Mouse (Mus musculus) mesoderm, embryonic 11.5 days (tissue): Measurements from ENCODE around the gene Gm11562.
"Not testable (repeated sequence)": the region's sequence is repeated elsewhere in the genome, so short reads cannot be mapped to it uniquely, and the experiment has no call there.

ENCODE experiments used
- DNase-seq: peaks from one replicate; pipeline ENCODE4 v3.0.0-alpha.2; 2012; ENCODE audit warnings: low read depth, low spot score

Gm11562 gene

DNA sequence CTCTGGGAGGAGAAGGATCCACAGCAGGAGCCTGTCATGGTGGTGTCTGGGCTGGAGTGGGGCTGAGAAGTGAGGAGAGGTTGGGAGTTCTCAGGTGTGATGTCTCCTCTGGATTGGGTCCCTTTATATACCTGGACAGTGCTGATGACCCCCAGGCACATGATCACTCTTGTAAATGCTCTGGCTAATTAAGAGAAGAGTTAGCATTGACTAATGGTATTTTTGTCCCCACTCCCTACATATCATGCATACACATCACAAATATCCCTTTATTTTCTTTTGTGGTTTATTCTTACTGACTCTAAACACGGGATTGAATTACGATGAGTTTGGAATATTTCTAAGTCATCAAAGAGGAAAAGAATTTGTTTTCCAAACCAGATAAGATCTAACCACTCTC is at the start of gene Gm11562:
Gene Gm11562, minus strand, starts transcription at position 101 of the 400 bp plus-strand sequence.
- no peak for DNase-seq

GRCm38 (mm10) chr11:99665860-99666259 is 45.6 kb upstream of the Gm11562 start, which contains the start of gene Krtap4-6:
Krtap4-6 (minus strand) TSS chr11:99665960.
- no peak for DNase-seq

- no peak for DNase-seq
Measured at GRCm38 (mm10) chr11:99662802-99663201, 42.6 kb upstream of the Gm11562 start.

DNA sequence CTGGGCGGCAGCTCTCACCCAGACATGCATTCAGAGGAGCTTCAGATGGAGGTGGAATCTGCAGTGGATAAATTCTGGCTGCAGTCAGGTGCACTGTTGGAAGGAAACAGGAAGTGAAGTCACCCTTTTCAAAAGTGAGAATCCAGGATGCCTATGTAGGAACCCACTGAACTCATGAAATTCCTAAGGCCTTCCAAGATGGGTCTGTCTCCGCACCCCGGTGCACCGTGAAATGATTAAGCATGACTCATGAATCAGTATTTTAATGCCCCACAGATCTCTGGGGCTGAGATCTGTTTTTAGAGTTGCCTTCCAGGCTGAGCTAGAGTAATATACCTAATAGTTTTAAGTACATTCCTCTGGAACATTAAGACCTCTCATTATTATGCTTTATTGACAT is 39.0 kb upstream of the Gm11562 start:
- DNase-seq, result no peak

DNA sequence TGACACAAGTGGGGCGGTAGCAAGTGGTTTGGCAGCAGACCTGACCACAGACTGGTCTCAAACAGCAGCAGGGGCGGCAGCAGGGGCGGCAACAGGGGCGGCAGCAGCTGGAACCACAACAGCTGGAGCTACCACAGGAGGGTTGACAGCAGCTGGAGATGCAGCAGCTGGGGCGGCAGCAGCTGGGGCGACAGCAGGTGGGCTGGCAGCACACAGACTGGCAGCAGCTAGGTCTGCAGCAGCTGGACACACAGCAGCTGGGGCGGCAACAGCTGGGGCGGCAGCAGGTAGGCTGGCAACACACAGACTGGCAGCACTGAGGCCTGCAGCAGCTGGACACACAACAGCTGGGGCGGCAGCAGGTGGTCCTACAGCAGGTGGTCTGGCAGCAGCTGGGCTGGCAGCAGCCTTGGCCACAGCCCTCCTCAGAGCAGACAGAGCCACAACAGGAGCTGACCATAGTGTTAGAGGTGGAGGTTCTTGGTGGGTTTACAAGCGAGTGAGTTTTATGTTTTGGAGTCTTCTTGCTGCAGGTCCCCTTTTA is 38.3 kb upstream of the Gm11562 start, which contains the start of gene Gm11563:
Gene Gm11563, minus strand, starts transcription at position 494 of the 544 bp plus-strand sequence.
- DNase-seq, result not testable (repeated sequence)

DNA sequence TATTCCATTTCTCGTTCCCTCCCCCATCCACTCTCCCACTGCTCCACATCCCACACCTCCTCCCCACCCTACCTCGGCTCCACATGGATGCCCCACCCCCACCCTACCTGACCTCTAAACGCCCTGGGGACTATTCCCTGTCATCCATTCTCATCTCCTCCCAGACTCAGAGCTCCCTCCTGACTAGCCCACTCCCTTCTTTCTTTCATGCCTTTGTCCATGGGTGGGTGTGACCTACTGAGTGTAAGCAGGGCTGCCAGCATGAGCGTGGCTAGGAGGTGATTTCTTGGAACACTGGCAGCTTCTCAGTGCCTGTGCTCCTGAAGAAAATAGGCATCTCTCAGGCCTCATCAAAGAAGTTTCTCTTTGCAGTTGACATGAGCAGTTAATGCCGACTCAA is 36.8 kb upstream of the Gm11562 start:
- DNase-seq, result no peak

DNA sequence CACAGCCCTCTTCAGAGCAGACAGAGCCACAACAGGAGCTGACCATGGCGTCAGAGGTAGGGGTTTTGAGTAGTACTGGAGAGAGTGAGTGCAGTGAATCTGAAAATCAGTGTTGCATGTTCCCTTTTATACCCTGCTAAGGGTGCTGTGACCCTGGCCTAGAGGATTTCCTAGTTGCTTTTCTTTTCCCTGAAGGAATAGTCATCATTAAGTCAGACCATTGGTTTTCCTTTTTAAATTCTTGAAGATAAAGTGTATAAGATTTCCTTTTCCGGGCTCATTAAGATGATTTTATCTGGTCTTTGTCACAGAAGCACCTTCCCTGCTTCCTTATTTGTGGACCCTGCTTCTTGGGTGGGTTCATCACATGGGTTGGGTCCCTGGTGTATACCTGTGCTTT is 29.9 kb upstream of the Gm11562 start, which contains the start of gene Gm11555:
Gene Gm11555, minus strand, starts transcription at position 101 of the 400 bp plus-strand sequence.
- DNase-seq, result no peak

- DNase-seq, result no peak
Measured at GRCm38 (mm10) chr11:99646444-99646843, 26.2 kb upstream of the Gm11562 start.

DNA sequence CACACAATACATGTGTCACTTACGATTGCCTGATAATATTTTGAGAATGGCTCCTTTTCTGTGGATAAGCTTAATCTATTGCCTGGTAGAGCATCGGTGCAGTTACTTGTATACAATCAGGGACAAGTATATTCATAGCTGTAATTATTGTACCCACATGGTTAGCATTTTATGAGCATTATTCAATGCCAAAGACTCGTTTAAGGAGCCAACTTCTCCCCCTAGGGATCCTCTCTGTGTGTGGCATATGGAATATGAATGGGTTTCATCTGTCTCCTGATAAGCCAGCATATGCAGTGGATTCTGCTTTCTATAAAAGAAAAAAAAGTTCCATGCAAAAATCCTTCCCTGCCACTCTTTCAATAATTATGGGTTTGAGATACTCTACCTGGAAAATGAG is 24.1 kb upstream of the Gm11562 start:
- no peak for DNase-seq

DNA sequence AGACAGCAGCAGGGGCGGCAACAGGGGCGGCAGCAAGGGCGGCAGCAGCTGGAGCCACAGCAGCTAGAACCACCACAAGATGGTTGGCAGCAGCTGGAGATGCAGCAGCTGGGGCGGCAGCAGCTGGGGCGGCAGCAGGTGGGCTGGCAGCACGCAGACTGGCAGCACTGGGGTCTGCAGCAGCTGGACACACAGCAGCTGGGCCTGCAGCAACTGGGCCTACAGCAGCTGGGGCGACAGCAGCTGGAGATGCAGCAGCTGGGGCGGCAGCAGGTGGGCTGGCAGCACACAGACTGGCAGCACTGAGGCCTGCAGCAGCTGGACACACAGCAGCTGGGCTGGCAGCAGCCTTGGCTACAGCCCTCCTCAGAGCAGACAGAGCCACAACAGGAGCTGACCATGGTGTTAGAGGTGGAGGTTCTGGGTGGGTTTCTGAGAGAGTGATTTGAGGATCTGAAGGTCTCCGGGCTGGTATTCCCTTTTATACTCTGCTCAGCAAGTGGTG is 23.5 kb upstream of the Gm11562 start, which contains the start of gene Krtap4-7:
Gene Krtap4-7, minus strand, starts transcription at position 455 of the 505 bp plus-strand sequence.
- not testable (repeated sequence) for DNase-seq

GRCm38 (mm10) chr11:99640926-99641325 is 20.7 kb upstream of the Gm11562 start:
- DNase-seq, result no peak

- no peak for DNase-seq
Measured at GRCm38 (mm10) chr11:99637086-99637485, 16.9 kb upstream of the Gm11562 start.

- no peak for DNase-seq
Measured at GRCm38 (mm10) chr11:99634653-99635134, 14.5 kb upstream of the Gm11562 start, which contains the start of gene Krtap4-2. Krtap4-2 (minus strand) TSS chr11:99635084.

GRCm38 (mm10) chr11:99633293-99633692 is 13.1 kb upstream of the Gm11562 start:
- DNase-seq, result no peak

GRCm38 (mm10) chr11:99630890-99631289 is 10.7 kb upstream of the Gm11562 start:
- no peak for DNase-seq

- DNase-seq, result no peak
Measured at GRCm38 (mm10) chr11:99628138-99628537, 7.9 kb upstream of the Gm11562 start, which contains the start of gene Krtap4-1. Krtap4-1 (minus strand) TSS chr11:99628238.

DNA sequence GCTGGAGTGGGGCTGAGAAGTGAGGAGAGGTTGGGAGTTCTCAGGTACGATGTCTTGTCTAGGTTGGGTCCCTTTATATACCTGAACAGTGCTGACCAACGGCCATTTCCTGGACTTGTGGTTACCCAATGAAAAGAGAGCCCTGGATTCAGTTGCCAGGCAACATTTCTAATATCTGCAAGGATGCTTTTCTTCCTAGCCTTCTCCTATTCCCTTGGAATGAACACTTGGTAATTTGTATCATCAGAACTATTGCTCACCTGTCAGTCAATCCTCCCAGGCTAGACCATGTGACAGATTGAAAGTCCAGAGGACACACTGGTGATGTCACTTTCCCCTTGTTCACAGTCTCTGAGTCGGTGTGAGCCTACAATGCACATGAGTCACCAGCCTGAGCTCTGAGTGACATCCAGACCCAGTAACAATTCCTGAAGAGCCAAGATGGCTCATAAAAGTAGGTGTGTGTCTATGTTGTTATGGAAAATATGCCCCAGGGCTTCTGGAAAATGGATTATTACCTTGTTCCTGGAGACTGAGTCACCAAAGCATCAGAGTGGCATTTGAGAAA is 5.4 kb downstream of the Gm11562 start, which contains the start of gene Krtap2-4:
Gene Krtap2-4, minus strand, starts transcription at position 51 of the 568 bp plus-strand sequence.
- DNase-seq, result no peak

- not testable (repeated sequence) for DNase-seq
Measured at GRCm38 (mm10) chr11:99610089-99610488, 10.1 kb downstream of the Gm11562 start, which contains the start of gene Gm11937. Gm11937 (minus strand) TSS chr11:99610189.

- DNase-seq, result no peak
Measured at GRCm38 (mm10) chr11:99609126-99609525, 11.1 kb downstream of the Gm11562 start.

DNA sequence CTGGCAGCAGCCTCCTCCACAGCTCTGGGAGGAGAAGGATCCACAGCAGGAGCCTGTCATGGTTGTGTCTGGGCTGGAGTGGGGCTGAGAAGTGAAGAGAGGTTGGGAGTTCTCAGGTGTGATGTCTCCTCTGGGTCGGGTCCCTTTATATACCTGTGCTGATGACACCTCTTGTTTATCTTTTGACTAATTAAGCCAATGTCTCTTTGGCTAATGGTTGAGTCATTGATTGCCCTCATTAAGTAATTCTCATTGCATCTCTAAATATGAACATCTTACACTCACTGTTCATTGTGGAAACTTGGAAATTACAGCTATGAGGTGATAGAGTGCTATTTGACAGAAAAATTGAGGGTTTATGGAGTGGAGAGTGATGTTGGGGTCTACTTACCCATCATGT is 17.0 kb downstream of the Gm11562 start, which contains the start of gene Gm11938:
Gene Gm11938, minus strand, starts transcription at position 101 of the 400 bp plus-strand sequence.
- not testable (repeated sequence) for DNase-seq

DNA sequence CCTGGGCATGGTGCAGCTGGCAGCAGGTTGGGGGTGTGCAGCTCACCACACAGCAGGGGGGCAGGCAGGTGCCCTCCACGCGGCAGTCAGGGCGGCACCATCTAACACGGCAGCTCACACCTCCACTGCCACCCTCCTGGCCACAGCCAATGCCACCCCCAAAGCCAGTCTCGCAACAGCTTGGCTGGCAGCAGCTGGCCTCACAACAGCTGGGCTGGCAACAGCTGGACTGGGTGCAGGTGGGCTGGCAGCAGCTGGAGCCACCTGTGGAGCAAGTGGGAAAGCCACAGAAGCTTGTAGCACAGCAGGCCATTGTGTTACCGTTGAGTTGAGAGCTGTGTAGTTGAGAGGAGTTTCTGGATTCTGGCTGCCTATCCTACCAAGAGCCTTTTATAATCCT is 22.5 kb downstream of the Gm11562 start, which contains the start of gene Krtap9-3:
Gene Krtap9-3, minus strand, starts transcription at position 364 of the 400 bp plus-strand sequence.
- not testable (repeated sequence) for DNase-seq

- no peak for DNase-seq
Measured at GRCm38 (mm10) chr11:99590981-99591380, 29.3 kb downstream of the Gm11562 start, which contains the start of gene Krtap1-3. Krtap1-3 (minus strand) TSS chr11:99591339.
